Mouse (Mus musculus): ENCODE results near the gene Ifitm5.

DNA sequence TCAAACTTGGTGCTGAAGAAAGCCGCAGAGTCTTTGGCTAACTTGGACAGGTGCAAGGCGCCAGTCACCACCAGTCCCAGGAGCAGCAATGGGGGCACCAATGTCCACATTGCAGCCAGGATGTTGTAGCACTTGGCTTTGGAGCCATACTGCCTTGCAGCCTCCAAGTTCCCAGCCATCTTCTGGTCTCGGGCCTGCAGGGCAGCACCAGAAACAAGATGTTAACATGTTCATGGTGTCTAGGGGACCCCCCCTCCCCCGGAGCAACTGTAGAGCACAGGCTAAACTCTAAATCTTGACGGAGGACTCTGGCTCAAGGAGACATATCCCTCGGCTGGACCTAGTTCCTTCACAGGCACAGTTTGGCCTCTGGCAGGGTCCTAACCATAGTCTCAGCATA lies 836 bp downstream of the Ifitm5 start:
- TF ChIP-seq CTCF (IDR thresholded peaks at IDR 0.05; ENCODE audit: low read depth), result no peak
- TF ChIP-seq EP300 (optimal IDR thresholded peaks at IDR 0.05), result no peak

Measured in stomach, postnatal 0 days (tissue).